Mouse (Mus musculus) urinary bladder, adult 2 months (tissue): ENCODE data around the gene Prkn. TPM values are rescaled to one million over a fixed set of nuclear protein-coding genes. Genes with fewer than 3 reads are reported as not detected.

Source experiments
- DNase-seq: peaks from one replicate; pipeline ENCODE4 v3.0.0; 2022; ENCODE audit warnings: low spot score
- polyA plus RNA-seq: library from polyadenylated mRNA; depleted of rRNA; stranded (reverse); fragments of >200 nt; gene quantifications from 2 replicates; pipeline ENCODE4 v1.2.3, GENCODE M21; 2012

Gene Prkn
- polyA plus RNA-seq, 1 experiment = 7.3 TPM

DNA sequence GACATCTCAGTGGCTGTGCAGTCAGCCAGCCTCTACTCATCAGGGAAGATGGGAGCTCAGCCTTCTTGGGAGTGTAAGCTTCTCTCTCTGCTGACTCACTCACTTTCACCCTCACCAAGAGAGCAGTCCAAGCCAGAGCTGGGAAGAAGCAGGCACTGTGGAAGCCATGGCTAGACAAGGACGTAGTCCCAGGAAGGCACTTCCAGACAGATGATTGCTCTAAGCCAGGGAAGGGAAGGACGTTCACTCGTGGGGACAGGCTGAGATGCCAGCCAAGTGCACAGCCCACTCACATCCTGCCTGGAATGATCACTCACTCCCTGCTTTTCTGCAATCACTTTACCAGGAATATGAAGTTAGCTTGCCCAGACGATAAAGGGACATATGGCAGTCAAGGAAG lies 430.0 kb downstream of the Prkn start:
- DNase-seq = no peak

DNA sequence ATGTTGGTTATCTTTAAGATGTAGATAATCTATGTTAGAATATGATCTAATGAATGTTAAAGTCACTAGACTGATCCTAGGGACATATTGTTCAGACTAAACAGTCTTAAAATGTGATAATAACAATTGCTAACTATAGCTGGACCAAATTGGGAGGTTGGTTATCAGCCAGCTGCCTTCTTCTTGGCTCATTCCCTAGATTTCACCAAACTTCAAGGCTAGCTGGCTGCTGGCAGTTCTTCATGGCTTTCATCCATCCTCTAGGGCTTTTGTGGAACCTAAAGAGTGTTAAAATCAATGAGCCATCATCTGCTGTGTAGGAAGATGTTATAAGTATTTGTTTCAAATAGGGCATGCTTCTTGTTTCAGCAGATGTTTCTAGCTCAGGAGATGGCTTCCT lies 431.7 kb downstream of the Prkn start:
- no peak for DNase-seq

DNA sequence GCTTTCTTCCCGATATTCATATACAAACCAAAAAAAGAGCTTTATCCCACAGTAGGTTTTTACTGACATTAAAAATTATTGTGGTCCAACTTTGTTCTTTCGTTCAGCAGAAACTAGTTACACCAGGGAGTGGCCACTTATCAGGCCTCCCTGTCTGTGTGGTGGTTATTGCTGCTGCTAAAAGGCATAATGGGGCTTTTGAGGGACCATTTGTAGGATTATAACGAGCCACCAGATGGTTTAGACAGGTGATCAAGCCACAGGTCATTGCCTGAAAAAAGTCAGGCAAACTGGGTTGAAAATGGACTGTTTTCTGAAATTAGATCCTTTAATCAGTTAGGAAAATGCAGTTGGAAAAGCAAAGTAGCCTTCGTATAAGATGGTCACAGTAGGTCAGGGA lies 444.1 kb downstream of the Prkn start:
- no peak for DNase-seq

DNA sequence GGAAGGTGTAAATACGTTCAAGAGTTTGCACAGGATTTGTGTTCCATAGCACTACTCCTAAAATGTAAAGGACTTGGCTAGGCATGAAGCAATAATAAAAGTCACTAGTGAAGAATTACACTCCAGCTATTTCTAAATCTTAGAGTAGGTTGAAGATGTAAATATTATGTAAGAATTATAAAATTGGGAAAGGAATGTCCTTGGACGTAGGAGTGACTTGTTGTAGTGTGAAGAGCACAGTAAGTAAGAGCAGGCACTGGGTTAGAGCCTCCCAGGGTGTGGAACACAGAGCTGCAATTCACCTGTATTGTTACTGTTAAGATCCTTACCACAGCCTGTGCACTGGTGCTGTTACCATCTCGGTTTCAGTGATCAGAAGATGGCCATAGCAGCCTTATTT lies 450.0 kb downstream of the Prkn start:
- DNase-seq = no peak

DNA sequence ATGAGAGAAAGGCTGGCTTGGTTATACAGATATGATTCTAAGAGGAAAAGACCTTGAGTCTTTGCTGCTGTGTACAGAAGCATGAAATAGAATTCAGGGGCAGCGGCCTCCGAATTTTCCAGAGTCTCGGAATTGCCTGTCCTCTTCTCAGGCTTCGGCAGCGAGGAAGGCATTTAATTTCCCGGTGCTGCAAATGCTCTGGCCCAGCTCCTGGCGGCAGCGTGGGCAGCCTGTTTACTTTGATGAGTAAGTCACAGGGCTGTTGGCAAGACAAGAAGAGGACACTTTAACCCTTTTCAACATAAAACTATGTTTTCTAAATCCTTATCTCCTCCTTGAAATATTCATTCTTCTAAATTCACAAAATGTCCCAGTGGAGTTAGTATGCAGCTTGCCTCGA lies 462.9 kb downstream of the Prkn start:
- no peak for DNase-seq

DNA sequence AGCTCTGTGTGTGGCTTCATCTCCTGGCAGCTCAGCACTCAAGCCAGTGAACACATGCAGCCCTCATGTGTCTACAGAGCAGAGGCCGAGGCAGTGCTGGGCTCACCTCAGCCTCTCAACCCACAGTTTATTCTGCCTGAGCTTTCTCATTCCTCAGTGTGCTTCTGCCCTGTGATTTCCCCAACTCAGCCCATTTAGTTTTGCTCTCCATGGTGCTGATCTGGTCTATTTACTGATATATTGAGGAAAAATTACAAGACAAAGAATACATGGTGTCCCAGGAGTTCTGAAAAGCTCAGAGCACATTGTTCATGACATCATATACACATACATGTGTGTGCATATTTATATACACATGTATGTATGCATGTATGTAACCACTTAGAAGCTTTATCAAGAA lies 469.7 kb downstream of the Prkn start:
- DNase-seq = no peak

DNA sequence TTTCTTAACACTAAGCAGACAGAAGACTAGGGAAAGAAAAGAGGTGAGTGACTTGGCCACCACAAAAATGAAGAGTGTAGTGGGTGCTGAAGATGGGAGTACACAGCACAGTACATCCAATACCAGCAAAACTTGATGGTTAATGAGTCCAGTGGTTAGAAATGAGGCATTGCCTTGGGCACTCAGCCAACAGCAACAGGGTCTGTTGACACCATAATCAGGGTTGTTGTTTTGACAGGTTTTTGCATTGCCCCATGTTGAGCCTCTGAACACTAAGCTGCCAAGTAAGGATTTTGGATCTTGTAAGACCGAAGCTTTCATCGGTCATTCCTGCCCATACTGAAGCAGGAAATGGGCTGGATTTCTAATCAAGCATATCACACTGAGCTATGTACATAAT lies 474.0 kb downstream of the Prkn start:
- DNase-seq = no peak

DNA sequence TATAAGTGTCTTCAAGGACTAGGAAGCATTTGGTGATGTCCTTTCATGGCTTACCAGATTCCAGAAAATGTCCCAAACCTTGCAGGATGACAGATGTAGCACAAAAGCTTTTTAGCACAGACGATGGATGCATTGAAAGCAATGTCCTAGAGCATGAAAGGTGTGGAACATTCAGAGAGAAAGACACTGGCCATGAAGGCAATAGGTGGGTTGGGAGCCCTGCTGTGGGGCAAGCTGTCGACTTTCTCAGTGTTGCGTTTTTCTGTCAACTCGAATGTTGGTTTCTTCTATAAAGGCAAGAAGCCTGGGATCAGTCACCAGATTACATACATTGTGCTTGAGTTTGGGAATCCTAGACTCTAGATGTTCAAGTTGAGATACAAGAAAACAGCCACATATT lies 475.5 kb downstream of the Prkn start:
- no peak for DNase-seq

DNA sequence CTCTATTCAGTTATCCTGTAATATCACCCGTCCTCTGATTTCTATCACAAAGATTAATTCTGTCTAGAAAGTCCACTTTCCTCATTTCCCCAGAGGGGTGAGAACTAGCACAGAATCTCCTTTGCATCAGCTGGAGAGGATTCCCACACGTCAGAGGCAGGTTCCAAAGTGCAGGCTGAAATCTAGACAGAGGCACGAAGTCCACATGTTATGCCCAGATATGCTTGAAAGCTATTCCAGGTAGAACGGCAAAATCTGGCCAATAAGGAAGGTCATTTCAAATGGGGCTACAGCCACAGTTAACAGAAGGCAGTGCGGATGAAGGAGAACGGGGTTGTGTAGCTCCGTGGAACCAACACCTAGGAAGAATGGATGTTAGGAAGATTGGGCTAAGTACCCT lies 478.8 kb downstream of the Prkn start:
- no peak for DNase-seq

DNA sequence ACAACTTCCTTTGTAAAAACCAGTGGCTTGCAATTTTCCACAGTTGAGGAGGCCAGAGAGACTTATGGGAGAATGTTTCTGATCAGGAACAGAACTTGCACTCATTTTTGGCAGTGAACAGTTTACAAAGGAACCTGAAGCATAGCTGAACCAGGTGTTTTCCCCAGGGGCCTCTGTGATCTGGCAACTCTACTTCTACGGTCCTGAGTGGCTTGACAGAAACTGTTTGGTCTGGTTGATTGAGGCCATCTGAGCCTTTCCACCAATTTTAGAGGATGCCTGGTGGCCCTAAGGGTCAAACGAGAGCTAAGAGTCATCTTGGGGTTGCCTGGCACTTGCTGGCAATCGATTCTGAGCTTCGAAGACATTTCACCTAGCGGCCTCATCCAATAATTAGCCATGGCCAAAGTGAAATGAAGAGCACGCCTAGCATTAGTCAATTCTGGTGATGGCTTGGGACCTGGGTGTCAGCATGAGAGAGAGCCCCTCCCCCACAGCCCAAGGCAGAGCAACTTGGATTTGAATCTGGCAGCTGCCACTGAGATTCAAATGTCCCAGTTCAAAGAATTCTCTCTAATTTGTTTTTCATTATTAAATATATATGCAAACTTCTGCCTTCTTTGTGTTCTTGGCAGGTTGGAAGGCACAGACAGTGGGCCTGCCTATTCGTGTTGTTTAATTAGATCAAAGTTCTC lies 479.6 kb downstream of the Prkn start:
- DNase-seq = no peak

DNA sequence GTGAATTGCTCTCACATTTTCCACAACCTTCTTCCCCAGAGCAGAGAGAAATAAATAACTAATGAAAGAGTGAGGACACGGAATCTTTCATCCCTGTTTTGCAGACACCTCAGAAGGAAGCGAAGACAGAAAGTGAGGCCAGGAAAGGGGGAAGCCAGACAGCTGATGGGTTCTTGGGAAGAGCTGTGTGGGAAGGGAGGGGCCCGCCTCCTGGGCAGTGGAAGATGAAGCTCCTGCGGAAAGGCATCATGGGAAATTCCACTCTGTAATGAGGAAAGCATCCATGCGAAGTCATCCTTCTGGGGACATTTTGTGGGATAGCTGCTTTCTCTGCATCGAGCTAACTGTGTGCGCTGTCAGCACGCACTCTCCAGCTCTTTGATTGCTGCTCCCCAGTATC lies 491.9 kb downstream of the Prkn start:
- no peak for DNase-seq

DNA sequence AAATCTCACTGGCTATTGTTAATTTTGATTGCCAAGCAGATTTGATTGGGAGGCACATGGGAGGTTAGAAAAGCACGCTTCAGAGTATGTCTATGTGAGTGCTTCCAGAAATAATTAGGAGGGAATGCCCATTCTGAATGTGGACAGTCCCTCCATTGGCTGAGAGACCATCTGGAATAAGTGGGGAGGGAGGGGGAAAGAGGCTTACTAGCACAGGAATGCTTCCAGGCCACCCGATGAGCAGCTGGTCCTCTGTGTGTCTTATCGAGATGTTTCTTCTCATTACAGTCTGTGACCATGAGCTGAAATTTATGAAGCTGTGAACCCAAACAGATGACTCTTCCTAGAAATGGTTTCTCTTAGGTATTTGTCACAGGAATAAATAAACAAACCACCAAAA lies 493.6 kb downstream of the Prkn start:
- no peak for DNase-seq

DNA sequence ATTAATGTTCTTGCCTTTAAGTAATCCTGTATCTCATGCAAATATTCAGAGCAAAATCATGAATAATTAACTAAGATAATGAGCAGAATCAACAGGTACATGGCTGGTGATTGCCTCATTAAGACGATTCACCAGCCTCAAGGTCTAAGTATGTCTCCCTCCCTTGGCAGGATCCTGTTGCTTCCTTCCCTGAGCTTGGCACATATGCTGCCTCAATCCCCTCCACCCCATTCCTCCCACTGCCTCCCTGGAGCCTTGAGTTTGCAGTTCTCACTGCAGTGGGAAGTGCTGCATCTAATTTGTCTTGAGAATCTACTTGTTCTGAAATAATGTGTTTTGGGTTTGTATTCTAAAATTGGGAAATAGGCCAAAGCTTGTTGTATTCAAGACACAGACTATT lies 496.0 kb downstream of the Prkn start:
- no peak for DNase-seq

DNA sequence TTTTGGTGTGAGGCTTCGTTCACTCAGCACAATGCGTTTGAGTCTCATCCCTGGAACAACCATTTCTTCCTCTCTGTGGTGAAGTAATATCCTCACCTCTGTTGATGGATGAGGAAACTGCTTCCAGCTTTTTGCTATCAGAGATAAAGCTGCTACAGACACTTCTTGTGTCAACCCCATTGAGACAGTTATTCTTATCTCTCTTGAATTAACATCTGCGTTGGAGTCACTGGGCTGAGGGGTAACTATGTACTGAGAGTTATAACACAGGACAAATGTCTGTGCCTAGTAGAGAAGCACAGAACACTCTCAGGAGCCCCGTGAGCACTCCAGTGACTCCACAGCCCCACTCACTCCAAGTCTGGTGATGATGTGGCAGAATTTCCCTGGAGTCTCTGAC lies 500.2 kb downstream of the Prkn start:
- no peak for DNase-seq

DNA sequence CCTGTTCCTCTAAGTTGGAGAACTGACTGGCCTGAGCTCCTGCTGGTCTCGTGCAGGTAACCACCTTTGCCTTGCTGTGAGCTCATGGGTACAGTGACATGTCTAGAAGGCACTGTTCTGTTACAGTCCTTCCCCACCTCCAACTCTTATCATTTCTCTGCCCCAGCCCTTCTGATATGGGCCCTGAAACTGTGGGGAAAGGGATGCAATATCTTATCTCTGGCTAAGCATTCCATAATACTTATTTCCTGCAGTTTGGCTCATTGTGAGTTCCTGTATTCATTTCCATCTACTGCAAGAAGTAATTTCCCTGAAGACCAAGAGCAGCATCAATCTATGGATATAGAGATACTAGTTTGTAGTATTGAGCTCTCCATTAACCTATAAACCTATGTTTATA lies 506.1 kb downstream of the Prkn start:
- no peak for DNase-seq

DNA sequence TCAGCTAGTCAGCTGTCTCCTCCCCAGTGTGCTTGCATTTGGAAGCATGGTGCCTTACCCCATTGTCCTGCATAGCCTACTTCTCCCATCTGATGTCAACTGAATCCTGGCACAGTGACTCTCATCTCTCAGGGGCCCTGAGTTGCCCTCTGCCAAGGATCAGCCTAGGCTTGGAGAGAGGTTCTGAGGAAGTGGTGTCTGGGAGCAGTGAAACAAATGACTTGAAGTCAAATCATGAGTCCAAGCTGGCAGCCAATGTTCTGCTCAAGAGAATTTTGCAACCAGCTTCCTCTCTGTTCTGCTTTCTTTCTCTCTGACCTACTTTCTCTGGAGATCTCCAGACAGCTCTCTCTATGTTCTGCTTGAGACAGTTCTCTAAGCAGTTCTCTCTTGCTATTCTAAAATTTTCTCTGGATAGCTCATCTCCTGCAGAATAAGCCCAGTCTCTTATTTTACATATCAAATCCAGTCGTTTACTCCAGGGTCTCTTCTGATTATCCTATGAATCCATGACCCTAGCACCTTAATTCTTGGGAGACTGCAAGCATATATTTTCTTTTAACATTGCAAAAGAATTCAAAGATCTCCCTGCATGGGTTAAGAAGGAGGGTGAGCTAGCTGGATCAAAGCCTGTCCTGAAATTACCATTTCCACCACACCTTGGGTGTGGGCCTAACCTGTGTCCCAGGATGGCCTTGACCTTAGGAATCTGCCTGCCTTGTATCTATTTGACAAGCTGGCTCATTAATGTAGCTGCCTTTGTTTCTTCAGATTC lies 512.8 kb downstream of the Prkn start:
- no peak for DNase-seq

DNA sequence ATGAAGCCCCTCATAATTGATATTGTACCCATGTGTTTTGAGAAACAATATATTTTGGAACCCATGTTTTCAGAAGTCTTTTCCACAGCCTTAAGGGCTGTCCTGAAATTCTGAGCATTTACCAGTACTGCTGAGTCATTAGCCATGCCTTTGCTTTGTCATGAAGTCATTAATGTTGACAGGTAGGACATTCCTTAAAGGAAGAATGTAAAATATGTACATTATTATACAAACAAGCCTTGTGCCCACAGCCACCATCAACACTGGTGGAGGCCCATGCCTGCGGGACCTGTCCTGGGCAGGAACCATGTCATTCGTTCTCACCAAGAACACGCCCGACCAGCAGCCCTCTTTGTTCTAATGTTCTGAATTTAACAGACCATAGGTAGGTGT lies 513.4 kb downstream of the Prkn start:
- no peak for DNase-seq

DNA sequence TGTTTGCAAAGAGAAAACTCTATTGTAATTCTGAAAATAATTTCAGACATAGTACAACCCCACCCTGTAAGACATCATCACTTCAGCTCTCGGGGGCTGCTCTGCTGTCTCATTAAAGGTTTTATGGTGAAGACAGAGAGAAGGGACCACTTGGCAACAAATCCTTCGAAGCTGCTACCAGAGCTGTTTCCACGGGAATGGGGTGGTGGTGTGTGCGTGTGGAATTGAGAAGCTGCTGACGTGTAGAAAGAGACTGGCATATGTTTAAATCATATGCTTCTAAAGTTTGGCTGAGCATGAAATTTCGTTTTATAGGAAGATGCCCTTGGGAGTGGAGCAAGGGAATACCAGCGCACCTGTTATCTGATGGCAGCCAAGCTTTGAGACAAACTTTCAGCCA lies 514.2 kb downstream of the Prkn start:
- DNase-seq = no peak

DNA sequence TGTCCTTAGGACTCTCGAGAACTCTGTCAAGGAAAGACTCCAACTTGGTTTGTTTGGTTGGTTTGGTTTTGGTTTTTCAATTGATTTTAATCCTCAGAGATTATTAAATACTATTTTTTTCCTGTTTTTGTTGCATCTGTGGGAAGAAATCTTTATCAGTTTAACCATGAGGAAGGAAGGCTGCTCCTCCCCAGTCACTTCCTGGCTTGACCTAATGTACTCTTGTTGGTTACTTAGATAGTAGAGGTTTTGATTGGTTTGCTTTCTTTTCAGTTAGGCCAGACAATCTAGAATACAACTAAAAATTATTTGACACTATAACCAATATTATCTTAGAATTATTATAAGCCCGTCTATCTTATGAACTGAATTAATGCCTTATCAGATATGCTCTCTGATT lies 535.3 kb downstream of the Prkn start:
- DNase-seq = no peak

DNA sequence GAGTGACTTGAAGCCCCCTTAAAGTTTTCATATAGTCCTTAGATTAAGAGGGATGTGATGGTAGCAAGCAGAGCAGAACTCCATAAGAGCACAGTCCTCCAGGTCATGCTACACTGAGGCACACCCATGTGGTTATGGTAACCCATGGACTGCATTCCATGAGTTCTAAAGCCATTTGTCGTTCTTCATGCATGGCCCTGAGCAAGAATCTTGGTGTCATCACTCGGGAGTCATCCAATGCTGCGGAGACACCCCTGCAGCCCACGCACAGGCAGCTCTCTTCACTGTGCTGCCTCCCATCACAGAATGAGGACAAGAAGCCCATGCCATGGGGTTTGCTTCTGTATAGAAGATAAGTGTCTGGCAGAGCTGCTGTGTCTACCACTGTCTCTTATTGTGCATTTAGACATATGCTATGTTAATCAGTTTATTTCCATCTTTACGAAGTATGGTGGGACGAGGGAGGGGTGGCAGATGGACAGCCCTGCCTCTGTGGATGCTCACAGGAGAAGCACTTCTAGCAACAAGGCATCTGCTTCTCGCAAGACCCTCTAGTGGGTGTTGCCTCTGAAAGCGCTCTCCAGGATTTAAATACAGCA lies 543.3 kb downstream of the Prkn start:
- no peak for DNase-seq

DNA sequence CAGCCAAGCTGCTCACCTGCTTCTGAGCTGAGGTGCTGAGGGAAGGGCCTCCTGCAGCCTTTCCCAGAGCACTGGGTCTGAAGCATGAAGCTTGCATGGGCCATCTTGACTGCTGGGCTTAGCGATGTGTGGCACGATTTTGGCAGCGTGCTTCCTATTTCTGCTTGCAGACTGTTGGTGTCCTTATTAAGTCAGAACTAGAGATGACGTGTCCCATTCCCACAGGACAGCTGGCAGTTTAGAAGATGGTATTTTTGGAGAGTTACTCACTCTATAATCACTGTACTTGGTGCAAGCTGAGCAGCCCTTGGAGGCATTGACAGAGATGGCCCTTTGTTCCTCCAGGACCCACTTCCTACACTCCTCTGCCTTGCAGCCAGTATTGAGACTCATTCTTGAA lies 545.1 kb downstream of the Prkn start:
- no peak for DNase-seq

DNA sequence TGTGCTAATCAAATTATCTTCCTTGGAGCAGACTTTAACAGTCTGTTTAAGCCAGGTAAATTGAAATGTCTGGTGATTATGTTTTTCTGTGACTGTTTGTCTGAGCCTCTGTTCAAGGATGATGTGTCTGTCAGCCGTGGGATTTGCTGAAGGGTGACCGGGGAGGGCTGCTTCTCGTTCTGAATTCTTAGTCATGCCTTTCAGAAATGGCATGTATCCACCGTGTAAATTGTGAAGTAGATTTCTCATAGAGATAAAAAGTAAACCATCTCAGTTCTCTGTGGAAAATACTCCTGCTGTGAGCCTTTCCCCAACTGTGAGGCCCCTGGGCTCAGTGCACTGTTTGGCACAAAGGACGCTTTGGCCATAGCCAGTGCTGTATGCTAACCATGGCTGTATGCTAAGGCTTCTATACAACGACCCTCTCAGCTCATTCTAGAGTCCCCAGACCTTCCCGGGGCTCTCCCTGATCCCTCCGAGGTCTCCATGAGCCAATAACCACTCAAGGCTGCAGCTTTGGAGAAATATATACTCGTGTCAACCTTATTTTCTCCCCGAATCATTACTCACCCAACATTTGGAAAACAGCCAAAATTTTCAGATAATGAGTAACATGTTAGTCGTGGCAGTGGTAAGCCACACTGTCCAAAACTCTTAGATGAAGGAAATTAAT lies 552.6 kb downstream of the Prkn start:
- no peak for DNase-seq

DNA sequence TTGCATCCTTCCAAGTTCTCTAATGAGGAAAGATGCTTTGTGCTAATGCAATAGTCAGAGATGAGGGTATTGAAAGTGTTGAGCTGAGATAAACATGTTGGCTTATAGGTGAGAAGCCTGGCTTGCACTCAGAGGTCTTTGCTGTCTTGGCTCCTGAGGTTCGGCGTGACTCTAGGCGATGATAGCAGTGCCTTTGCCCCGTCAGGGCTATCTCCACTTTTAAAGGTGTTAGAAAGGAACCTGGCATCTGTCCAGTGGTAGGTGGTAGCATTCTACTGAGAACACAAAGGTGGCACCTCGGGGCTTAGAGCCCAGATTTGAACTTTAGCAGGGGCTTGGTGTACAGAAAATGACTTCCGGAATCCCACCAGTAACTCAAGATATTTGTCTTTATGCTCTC lies 554.4 kb downstream of the Prkn start:
- DNase-seq = no peak
